Mouse (Mus musculus): ENCODE measurements at regions not wholly inside any gene's neighbourhood (a gene's known extent, or its start where the extent isn't known, plus 50 kb on each side); places are given as distances from the start of the nearest gene placed in this dataset.
"Not testable (repeated sequence)": the region's sequence is repeated elsewhere in the genome, so short reads cannot be mapped to it uniquely, and the experiment has no call there.

DNA sequence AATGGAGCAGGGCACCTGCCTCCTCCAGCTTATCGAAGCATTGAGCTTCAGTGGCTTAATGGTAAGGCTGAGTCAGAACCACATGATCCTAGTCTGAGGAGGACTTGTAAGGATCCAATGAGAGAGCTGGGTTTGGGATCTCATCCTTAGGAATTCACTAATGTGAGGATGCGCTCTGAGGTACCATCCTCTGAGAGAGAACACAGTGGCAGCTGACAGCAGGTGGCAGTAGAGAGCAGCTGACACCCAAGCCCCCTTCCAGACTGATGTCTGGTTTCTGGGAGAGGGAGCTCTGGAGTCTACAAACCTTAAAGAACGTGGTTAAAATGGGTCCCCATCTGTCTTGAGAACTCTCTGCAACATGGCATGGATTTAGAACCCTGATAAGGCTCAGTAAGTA lies 137.8 kb downstream of the B3glct start:
- peak; percentile 41 for DNase-seq (ENCODE audit: low spot score)

DNA sequence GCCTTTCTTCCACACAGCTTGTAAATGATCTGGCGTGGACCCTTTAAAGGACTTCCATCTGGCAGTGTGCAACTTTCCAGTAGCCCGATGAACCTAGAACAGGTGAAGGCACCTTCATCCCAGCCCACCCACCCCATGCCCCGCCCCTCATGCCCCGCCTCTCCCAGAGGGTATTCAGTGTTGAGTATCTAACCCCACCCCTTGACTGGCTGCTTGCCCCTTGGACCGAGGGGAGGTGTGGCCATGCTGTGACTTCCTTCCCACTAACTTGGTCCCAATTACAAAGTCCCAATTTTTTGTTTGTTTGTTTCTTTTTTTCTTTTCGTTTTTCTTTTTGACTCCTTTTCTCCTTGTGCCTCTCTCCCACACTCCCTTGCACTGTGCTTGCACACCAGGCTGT lies 140.8 kb downstream of the B3glct start:
- DNase-seq (ENCODE audit: low spot score) = no peak

DNA sequence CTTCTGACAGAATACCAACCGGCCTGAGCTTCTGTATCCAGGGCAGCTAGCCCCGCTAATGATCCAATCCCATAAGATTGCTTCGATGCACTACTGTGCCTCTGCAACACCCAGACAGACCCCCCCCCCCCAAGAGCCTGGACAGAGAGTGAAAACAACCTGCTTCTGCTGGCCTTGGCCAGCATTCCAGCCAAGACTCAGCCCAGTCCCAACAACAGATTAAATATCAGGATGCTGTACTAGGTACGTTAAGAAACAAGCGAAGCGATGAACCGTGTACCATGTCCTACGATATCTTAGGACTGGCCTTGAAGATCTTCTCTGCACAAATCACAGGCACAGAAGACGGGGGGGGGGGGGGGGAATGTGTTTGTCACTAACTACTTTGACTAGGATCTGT lies 145.8 kb downstream of the B3glct start:
- no peak for DNase-seq (ENCODE audit: low spot score)

DNA sequence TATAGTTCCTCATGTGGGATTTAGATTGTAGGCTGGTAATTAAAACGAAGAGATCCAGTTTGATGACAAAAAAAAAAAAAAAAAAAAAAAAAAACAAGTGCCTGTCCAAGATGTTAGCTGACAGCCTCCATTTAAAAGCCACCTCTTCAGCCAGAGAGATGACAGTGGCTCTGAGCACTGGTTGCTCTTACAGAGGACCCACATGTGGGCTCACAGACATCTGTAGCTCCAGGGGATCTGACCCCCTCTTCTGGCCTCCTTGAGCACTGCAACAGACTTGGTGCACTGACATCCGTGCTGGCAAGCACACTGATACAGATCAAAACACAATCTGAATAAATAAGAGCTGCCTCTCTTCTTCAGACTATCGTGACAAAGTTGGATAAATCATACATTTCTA lies 149.6 kb downstream of the B3glct start:
- DNase-seq (ENCODE audit: low spot score) = no peak

DNA sequence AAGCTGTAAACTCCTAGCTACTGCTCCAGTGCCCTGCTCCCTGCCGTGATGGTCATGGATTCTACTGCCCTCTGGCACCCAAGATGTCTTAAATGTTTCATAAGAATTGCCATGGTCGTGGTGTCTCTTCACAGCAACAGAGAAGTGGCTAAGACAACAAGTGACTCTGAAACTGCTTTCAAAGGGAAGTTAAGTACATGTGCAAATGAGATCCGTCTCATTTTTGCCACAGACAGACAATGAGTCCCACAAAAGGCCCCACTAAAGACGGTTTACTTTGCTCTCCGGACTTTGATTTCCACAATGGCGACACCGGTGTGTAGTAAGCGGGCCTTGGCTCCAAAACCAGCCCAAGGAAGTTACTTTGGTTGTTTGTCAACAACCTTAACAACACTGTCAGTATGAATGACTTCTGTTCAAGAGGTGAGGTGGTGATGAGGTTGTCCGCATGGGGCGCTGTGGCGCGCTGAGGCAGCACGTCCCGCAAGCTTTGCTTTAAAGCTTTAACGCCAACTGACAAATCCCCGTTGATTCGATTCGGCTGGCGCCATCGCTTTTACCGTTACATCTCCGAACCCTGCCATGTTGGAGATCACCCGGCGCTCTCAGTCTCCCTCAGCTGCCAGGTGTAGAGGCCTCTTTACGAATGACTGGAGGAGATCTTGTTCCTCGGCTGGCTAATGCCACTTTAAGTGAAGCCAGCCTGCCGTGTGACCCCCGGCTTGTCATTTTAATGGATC lies 153.3 kb downstream of the B3glct start:
- DNase-seq (ENCODE audit: low spot score) = peak; percentile 58

DNA sequence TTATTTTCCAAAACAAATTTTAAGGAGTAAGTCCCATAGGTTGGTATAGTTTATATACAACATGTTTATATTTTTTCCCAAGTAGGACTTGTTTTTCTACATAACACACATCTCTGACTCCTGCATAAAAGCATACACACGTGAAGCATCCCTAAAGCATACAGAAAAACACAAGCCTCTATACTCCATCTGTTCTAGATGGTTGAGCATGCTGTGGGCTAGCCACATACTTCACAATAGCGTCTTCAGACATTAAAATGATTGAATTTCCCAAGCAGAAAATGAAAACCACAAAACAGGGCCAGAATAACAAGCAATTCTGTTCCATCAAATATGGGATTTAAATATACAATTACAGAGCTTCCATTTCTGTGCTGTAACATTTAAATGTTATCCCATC lies 159.3 kb downstream of the B3glct start:
- DNase-seq (ENCODE audit: low spot score) = no peak

DNA sequence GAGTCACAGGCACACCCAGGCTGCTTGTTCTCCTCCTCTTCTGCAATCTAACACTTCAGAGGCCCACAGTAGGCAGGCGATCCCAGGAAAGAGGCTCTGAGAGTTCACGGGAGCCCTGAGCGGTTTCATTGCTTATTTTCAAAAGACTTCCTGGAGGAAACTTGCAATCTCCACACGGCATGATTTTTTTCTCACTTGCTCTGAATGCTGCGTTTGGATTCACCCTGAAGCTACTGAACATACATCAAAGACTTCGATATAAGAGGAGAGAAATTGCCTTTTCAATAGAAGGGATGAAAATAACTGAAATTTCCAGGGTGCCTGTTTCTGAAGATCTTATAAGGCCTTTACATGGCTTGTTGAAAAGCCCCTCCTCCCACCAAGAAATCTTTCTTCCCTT lies 164.5 kb downstream of the B3glct start:
- DNase-seq (ENCODE audit: low spot score) = no peak

DNA sequence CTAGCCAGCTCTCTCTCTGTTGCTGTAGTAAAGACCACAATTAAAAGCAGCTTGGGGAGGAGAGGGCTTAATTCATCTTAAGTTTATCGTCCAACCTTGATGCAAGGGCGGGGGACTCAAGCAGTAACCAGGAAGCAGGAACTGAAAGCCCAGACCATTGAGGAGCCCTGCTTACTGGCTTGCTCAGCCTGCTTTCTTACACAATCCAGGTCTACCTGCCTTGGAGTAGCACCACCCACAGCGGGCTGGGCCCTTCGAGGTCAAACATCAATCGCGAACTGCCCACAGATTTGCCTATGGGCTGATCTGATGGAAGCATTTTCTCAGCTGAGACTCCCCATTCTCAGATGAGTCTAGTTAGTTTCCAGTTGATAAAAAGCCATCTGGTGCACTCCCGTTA lies 165.3 kb downstream of the B3glct start:
- DNase-seq (ENCODE audit: low spot score) = no peak

DNA sequence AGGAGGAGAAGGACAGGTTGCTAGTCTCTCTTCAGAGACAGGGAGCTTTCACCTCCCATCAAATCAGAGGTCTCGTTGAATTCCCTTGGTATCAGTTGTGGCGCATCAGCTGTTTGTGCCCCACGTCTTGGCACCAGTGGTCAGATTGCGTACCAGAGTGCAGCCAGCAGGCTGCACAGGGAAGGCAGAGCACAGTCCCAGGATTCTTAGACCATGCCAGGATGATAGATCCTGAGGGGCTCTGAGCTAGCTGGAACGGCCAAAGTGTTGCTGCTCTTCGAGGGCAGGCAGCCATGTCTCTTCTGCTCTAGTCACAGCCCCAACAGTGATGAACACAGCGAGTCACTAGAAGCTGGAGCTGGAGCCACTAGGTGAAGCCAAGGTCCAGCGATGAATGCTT lies 167.2 kb downstream of the B3glct start:
- DNase-seq (ENCODE audit: low spot score) = no peak

DNA sequence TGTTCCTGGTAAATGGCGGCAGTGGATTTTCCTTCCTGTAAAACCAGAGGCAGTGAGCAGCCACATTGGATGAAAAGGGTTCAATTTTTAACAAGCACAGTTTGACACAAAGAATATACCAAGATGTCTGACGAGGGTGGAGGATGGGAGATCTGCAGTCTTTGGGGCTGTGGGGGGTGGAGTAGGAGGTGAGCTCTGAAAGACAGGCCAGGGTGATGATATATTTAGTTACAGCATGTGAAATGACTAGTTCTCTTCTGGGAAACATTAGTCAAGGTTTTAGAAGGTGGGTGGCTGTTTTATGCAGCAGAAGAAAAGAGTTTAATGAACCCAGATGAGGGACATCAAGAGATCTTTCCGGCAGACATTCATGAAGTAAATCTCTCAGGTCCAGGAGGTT lies 170.0 kb upstream of the Rxfp2 start:
- DNase-seq (ENCODE audit: low spot score) = no peak

DNA sequence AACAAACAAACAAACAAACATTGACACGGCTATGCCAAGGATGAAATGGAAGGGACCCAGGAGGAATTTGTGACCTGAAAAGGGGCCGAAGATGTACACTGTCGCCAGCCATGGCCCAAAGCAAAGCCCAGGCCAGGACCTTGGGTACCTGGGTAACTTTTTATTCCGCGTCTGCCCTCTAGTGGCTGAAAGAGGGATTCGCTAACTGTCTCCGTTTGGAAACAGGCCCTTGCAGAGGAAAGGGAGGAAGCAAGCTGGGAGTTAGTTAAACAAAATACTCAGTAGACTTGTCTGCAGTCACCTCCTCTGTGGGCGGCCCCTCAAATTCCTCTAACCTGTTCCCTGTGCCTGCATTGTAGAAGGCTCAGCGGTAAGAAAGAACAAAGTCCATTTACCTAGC lies 167.5 kb upstream of the Rxfp2 start:
- peak; percentile 71 for DNase-seq (ENCODE audit: low spot score)

DNA sequence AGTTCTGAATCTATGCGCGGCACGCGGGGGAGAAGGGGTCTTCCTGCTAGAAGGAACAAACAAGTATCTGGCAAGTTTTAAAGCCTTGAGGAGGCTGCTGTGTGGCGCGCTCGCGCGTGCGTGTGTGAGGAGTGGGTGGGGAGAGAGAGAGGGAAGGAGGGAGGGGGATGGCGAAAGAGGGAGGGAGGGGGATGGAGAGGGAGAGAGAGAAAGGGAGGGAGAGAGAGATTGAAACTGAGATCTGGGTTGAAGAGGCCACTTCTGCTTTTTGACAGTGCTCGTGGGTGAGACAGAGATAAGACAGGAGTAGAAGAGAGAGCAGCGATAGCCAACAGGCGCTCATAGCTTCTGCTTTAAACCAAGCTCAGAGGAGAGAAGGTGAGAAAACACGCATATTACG lies 166.0 kb upstream of the Rxfp2 start:
- DNase-seq (ENCODE audit: low spot score) = no peak

DNA sequence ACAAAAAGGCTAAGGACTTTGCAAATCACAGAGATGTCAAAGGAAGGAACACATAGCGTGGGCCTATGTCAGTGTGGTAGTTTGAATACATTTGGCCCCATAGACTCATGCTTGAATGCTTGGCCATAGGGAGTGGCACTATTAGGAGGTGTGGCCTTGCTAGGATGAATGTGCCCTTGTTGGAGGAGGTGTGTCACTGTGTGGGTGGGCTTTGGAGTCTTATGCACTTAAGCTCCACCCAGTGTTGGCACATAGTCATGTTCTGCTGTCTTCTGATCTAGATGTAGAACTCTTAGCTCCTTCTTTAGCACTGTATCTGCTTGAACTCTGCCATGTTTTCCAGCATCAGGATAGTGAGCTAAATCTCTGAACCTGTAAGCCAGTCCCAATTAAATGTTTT lies 162.4 kb upstream of the Rxfp2 start:
- DNase-seq (ENCODE audit: low spot score) = no peak

DNA sequence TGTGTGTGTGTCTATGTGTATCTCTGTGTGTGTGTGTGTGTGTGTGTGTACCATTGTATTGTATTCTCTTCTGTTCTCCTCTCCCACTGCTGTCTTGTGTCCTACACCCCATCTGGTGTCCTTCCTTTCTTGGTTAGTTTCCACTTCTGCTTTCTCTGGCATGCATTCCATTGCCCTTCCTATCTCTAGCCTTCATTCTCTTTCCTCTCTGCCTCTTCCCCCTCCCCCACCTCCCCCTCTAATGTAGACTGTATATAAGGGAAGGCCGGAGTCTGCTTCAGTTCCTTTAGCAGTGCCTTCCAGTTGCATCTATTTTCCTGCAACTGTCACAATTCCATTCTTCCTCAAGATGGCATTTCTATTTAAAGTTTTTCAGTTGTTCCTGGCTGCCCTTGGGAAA lies 161.5 kb upstream of the Rxfp2 start:
- DNase-seq (ENCODE audit: low spot score) = no peak

DNA sequence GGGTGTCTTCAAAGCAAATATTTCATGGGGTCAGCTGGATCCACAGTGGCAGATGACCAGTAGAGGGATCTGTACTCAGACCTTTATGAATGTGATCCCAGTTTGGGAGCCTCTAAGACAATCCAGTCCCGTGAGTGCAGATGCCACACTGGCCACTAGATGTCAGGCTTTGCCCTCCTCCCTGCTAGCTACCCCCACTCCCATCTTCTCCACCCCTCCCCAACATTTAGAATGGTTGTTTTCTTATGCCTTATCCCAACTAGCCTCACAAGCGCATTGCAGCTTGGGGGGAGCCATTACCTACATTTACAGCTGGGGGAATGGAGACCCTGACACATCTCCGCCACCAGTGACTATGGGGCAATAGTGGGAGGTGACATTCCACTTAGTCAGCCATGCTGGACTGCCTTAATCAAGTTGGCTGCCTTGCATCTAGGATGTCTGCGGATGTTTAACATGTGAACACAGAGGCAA lies 156.9 kb upstream of the Rxfp2 start:
- peak; percentile 57 for DNase-seq (ENCODE audit: low spot score)

DNA sequence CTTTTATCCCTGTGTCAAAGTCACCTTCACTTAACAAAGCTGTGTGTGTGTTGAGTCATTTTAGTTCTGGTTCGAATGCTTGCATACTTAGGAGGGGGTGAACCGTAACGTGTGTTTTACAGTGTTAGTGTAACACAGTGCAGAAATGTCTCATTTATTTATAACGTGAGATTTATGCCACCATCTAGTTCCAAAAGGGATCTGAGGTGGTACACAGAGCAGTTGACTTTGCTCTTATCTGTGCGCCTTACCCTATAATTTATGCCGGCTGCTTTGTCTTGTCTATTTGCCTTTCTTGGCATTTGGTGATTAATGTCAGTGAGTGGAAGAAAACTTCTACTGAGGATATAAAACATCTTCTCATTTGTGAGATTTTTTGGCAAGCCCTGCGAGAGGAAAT lies 150.5 kb upstream of the Rxfp2 start:
- no peak for DNase-seq (ENCODE audit: low spot score)

DNA sequence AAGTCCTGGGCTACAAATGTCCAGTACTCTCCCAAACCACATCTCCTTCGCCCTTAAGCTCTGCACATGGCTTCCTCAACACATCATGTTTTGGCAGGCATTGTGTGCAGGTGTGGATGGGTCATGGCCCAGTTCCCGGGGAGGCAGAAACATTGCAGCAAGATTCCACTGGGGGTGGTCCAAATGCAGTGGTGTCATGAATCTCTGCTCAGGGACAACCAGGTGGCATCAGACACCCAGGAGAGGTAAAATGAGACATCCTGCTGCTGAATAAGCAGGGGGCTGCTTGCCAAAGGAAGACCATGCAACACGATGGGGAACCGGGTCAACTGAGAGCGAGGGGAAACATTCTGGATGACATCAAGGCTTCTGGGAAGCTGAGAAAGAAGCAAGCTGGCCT lies 149.0 kb upstream of the Rxfp2 start:
- DNase-seq (ENCODE audit: low spot score) = no peak

DNA sequence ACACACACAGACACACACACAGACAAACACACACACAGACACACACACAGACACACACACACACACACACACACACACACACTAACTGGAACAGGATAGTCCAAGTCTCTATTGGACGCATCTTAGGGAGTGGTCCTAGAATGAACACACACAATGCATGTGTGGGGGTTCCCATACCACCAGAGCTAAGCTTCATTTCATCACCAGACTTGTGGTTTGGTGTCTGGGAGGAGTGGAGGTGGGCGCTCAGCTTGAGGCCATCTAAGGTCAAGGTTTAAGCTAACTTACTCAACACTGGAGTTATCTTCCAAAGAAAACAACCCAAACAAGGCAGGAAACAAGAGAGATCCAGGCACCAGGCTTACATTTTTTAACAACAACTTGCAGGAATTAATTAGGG lies 147.9 kb upstream of the Rxfp2 start:
- no peak for DNase-seq (ENCODE audit: low spot score)

DNA sequence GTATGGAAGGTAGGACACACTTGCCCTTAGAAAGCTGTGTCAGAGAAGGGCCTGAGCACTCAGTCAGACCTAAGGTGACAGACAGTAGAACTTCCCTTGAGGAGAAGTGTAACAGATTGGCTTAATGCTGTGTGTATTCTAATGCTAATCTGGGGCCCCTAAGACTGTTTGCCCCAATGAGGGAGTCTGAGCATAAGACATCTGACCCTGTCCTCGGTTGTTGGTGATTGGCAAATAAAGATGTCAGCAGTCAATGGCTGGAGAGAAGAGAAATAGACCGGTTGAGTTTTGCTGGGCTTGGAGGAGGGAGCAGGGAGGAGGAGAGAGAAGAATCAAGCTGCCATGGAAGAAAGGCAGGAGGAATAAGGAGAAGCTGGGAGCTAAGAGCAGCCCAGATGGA lies 147.0 kb upstream of the Rxfp2 start:
- no peak for DNase-seq (ENCODE audit: low spot score)

DNA sequence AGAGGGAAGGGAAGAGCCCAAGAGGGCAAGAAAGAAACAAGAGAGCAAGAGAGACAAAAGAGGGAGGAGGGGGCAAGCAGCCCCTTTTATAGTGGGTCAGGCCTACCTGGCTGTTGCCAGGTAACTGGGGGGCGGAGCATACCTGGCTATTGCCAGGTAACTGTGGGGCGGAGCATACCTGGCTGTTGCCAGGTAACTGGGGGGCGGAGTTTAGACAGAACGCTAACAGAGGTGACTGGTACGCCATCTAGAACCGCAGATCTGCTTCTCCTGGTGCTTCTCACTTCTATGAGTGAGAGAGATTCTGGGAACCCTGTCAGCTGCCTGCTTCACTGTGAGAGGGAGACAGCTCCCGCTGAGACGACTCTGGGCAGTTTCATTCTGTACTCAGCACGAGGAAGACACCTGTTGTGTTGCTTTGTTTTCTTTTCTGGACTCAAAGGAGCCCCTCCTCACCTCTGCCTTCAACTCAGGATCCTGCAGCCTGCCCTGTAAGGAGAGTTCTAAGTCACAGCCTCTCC lies 144.9 kb upstream of the Rxfp2 start:
- DNase-seq (ENCODE audit: low spot score) = no peak

DNA sequence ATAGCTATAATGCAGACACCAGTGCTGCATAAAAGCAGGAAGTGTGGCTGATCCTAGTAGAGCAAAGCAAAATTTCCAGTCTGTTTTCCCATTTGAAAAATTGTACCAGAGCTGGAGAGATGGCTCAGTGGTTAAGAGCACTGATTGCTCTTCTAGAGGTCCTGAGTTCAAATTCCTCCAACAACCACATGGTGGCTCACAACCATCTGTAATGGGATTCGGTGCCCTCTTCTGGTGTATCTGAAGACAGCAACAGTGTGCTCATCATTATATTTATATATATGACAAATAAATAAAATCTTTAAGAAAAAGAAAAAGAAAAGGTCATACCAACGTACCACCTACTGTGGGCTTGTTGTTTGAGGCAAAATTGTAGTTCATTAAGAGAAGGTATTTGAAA lies 144.1 kb upstream of the Rxfp2 start:
- no peak for DNase-seq (ENCODE audit: low spot score)

DNA sequence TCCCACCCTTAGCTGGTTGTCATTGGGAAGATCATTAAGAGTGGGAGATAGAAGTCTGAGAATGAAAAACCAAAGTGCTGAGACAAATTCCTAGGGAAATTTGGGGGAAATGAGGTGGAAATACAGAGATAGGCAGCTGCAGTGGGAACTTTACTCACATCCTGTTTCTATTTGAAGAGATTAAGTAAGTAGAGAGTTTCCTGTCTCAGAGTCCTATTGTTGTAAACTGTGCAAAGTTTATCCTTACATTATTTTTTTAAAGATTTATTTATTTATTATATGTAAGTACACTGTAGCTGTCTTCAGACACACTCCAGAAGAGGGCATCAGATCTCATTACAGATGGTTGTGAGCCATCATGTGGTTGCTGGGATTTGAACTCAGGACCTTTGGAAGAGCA lies 126.0 kb upstream of the Rxfp2 start:
- not testable (repeated sequence) for DNase-seq (ENCODE audit: low spot score)

DNA sequence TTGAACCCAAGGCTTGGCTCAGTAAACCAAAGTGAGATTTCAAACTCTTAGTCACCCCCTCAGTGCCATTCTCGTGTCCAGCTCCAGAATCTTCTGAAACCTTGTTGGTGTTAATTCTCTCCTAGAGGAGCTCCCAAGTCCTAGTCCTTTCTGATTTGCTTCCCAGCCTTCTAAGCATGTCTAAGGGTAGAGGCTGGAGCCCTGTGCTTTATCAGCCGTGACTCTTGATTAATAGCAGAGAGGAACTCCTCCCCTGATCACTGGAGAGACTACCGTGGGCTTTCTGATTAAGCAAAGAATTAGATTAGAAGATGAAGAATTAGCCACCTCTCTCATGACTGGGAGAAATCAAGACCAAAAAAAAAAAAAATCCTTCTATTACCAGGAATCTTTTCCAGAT lies 111.5 kb upstream of the Rxfp2 start:
- DNase-seq (ENCODE audit: low spot score) = no peak

DNA sequence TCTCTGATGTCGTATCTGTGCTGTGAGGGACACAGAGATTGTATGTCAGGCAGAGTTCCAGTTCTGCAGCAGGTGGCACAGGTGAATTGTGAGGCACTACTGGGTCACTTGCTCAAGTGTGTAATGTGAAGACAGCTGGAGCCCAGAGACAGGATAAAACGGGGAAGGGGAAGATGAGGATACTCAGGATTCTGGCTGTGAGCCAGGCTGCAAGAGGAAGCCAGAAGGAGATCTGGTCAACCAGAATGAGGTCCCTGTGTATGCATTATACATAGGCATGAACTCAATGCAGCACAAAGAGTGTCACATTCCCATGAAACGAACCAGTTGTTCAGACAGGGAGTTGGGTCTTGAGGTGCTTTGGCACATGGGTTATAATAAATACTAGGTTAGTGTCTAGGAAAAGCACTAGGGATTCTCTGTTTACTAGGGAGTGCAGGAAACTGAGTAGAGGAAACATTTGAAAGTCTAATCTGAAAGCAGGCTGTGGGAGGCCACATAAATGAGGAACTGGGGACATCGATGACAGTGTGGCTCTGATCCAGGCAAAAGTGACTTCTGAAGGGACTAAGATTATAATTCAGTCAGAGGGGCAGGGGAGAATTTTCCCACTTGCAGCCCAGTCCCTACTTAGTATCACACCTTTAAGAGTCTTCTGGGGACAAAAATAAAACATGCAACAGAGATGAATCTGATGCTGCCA lies 109.9 kb upstream of the Rxfp2 start:
- DNase-seq (ENCODE audit: low spot score) = no peak
